Mouse (Mus musculus) urinary bladder, adult 18-20 months (tissue): Measurements from ENCODE around the gene Dapk1.

Experiments used
- DNase-seq, 2 experiments: peaks; one replicate each; pipeline ENCODE4 v3.0.0; 2022; ENCODE audit warnings: low spot score in 2 of 2, mixed read lengths in 2 of 2

The Dapk1 gene

GRCm38 (mm10) chr13:60738429-60738828 is 136.7 kb downstream of the Dapk1 start:
- DNase-seq, result peak; percentile 42 to 46

GRCm38 (mm10) chr13:60740248-60740647 is 138.5 kb downstream of the Dapk1 start:
- no peak for DNase-seq

- DNase-seq, result no peak
Measured at GRCm38 (mm10) chr13:60742611-60743010, 140.9 kb downstream of the Dapk1 start.

- DNase-seq, result no peak
Measured at GRCm38 (mm10) chr13:60743381-60744077, 141.8 kb downstream of the Dapk1 start.

GRCm38 (mm10) chr13:60744078-60744460 is 142.3 kb downstream of the Dapk1 start:
- peak; percentile 57 to 87 for DNase-seq

GRCm38 (mm10) chr13:60744736-60745135 is 143.0 kb downstream of the Dapk1 start:
- no peak for DNase-seq

- DNase-seq, result no peak
Measured at GRCm38 (mm10) chr13:60745358-60745757, 143.6 kb downstream of the Dapk1 start.

GRCm38 (mm10) chr13:60746271-60746670 is 144.5 kb downstream of the Dapk1 start:
- no peak for DNase-seq

- DNase-seq, result no peak
Measured at GRCm38 (mm10) chr13:60747201-60747600, 145.5 kb downstream of the Dapk1 start.

GRCm38 (mm10) chr13:60748556-60748955 is 146.8 kb downstream of the Dapk1 start:
- no peak for DNase-seq

- no peak for DNase-seq
Measured at GRCm38 (mm10) chr13:60750930-60751329, 149.2 kb downstream of the Dapk1 start.

- no peak for DNase-seq
Measured at GRCm38 (mm10) chr13:60753216-60753615, 151.5 kb downstream of the Dapk1 start.

- DNase-seq, result no peak
Measured at GRCm38 (mm10) chr13:60755251-60755650, 153.5 kb downstream of the Dapk1 start.

- no peak for DNase-seq
Measured at GRCm38 (mm10) chr13:60757292-60757691, 155.5 kb downstream of the Dapk1 start.

- DNase-seq, result no peak
Measured at GRCm38 (mm10) chr13:60759136-60759535, 157.4 kb downstream of the Dapk1 start.

- no peak for DNase-seq
Measured at GRCm38 (mm10) chr13:60760392-60760791, 158.6 kb downstream of the Dapk1 start.

GRCm38 (mm10) chr13:60761161-60761560 is 159.4 kb downstream of the Dapk1 start:
- DNase-seq, result no peak

GRCm38 (mm10) chr13:60780534-60780933 is 178.8 kb downstream of the Dapk1 start:
- no peak for DNase-seq

GRCm38 (mm10) chr13:60783301-60783700 is 181.6 kb downstream of the Dapk1 start:
- DNase-seq, result no peak

- DNase-seq, result no peak
Measured at GRCm38 (mm10) chr13:60786264-60786663, 184.5 kb downstream of the Dapk1 start, which contains the start of gene BC051665. TSS of gene BC051665 (minus strand) at chr13:60786364.

- DNase-seq, result no peak
Measured at GRCm38 (mm10) chr13:60789466-60789865, 187.7 kb downstream of the Dapk1 start.

GRCm38 (mm10) chr13:60802749-60803148 is 201.0 kb downstream of the Dapk1 start, which contains the start of gene Ctsll3:
TSS of gene Ctsll3 (minus strand) at chr13:60802849.
- DNase-seq, result no peak

- no peak for DNase-seq
Measured at GRCm38 (mm10) chr13:60809690-60810089, 207.9 kb downstream of the Dapk1 start.

- no peak for DNase-seq
Measured at GRCm38 (mm10) chr13:60812768-60813167, 211.0 kb downstream of the Dapk1 start.
